Mouse (Mus musculus) testis, adult 2 months (tissue): ENCODE measurements around the gene Sorcs3. TPM values are rescaled to one million over a fixed set of nuclear protein-coding genes. Genes with fewer than 3 reads are reported as not detected.

Experiments used
- H3K27ac ChIP-seq: fragments of 200-500 bp; 2 replicates; pipeline ENCODE4 v1.5.1; 2012; ENCODE audit warnings: low read depth, low read length; ENCODE audit not compliant: control insufficient read depth, insufficient read depth
- H3K27me3 ChIP-seq: fragments of 200-500 bp; 2 replicates; pipeline ENCODE4 v1.6.1; 2012; ENCODE audit warnings: mild to moderate bottlenecking, low read length, moderate library complexity; ENCODE audit not compliant: control insufficient read depth, insufficient read depth
- H3K36me3 ChIP-seq: fragments of 200-500 bp; 2 replicates; pipeline ENCODE4 v1.6.1; 2012; ENCODE audit warnings: mild to moderate bottlenecking, low read length; ENCODE audit not compliant: control insufficient read depth, insufficient read depth
- H3K4me1 ChIP-seq: fragments of 200-500 bp; 2 replicates; pipeline ENCODE4 v1.6.1; 2012; ENCODE audit warnings: low read length; ENCODE audit not compliant: control insufficient read depth, insufficient read depth
- H3K4me3 ChIP-seq: fragments of 200-500 bp; 2 replicates; pipeline ENCODE4 v1.5.1; 2012; ENCODE audit warnings: low read depth, mild to moderate bottlenecking, low read length, moderate library complexity, mixed read lengths; ENCODE audit not compliant: control insufficient read depth
- CTCF ChIP-seq: fragments of 200-500 bp; IDR thresholded peaks from 2 replicates; pipeline ENCODE4 v1.5.1; 2012; ENCODE audit warnings: low read depth, mild to moderate bottlenecking, inconsistent platforms, low read length, moderate library complexity; ENCODE audit not compliant: control insufficient read depth, insufficient read depth, insufficient replicate concordance
- POLR2A ChIP-seq: fragments of 200-500 bp; IDR thresholded peaks from 2 replicates; pipeline ENCODE4 v1.6.1; 2012; ENCODE audit warnings: low read depth, mild to moderate bottlenecking, inconsistent platforms, low read length, moderate library complexity; ENCODE audit not compliant: control insufficient read depth
- polyA plus RNA-seq: library from polyadenylated mRNA; depleted of rRNA; stranded (reverse); fragments of >200 nt; gene quantifications from 2 replicates; pipeline ENCODE4 v1.2.3, GENCODE M21; 2012

Sorcs3 gene
- polyA plus RNA-seq, 1 experiment = 0.22 TPM

GRCm38 (mm10) chr19:48294251-48294650 lies 88.4 kb downstream of the Sorcs3 start:
- Histone ChIP-seq H3K4me1 (no peaks in the 10 kb centered on the region), H3K36me3 (no peaks in the 10 kb centered on the region), H3K4me3 (no peak overlapping the region), H3K27ac (no peak overlapping the region), H3K27me3 (no peaks in the 10 kb centered on the region)
- TF ChIP-seq POLR2A = no peak
- TF ChIP-seq CTCF = no peak

GRCm38 (mm10) chr19:48298384-48298783 lies 92.6 kb downstream of the Sorcs3 start:
- no peak for TF ChIP-seq CTCF
- TF ChIP-seq POLR2A = no peak
- Histone ChIP-seq H3K4me3 (no peak overlapping the region), H3K27me3 (no peaks in the 10 kb centered on the region), H3K4me1 (no peaks in the 10 kb centered on the region), H3K36me3 (no peaks in the 10 kb centered on the region), H3K27ac (no peak overlapping the region)

DNA sequence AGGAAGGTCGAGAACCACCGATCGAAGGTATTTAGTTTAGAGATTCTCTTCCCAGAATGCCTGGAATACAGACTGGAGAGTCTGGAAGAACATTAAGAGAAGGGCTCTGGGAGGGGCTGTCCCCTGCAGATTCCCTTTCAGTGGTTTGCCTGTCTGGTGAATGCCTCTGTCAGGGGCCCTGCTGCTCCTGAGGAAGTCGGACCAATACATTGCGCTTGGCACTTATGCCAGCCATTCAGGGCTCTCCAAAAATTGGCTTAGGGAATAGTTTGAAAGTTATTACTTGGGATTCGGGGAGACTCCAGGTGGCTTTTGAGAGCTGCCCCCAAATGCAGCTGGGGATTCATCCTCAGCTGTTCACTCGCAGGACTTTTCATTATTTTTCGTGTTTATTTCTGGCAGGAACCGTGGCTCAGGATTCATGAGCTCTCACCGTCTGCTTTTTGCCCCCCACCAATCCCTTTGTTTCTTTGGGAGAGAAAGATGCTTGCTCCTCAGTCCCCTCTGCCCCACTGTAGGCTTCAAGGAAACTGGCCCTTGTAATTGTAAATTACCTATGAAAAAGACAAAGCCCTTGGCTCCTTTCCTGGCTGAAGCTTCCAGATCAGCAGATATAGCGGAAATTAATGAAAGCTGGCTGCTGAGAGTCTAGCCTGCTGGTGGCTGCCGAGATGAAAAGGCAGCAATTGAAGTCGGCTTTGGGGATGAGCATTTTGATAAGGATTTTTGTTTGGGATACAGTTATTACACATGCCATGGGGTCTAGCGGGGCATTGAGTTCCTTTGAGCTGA lies 94.8 kb downstream of the Sorcs3 start:
- no peak overlapping the region for H3K4me3 ChIP-seq
- no peaks in the 10 kb centered on the region for H3K4me1 ChIP-seq
- H3K27me3 ChIP-seq = no peaks in the 10 kb centered on the region
- no peak overlapping the region for H3K27ac ChIP-seq
- no peaks in the 10 kb centered on the region for H3K36me3 ChIP-seq
- TF ChIP-seq POLR2A (no peak), CTCF (no peak)

DNA sequence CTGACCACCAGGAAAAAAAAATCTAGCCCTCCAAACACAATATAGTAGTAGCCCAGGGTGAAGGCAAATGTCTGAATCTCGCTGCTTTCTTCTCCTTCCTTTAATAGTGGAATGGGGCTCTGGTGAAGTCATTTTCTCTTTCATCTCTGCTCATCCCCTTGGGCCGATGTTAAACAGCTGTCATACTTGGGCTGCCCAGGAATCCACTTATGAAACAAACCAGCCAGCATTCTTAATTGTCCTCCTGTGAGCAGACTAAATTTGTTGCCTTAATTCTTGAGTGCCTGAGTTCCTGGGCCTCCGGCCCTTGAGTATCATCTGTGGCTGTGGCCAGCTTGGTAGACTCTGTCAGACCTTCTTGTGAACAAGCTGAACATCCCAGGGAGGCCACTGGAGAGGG lies 95.5 kb downstream of the Sorcs3 start:
- Histone ChIP-seq H3K27ac (no peak overlapping the region), H3K27me3 (no peaks in the 10 kb centered on the region), H3K4me3 (no peak overlapping the region), H3K36me3 (no peaks in the 10 kb centered on the region), H3K4me1 (no peaks in the 10 kb centered on the region)
- no peak for TF ChIP-seq POLR2A

DNA sequence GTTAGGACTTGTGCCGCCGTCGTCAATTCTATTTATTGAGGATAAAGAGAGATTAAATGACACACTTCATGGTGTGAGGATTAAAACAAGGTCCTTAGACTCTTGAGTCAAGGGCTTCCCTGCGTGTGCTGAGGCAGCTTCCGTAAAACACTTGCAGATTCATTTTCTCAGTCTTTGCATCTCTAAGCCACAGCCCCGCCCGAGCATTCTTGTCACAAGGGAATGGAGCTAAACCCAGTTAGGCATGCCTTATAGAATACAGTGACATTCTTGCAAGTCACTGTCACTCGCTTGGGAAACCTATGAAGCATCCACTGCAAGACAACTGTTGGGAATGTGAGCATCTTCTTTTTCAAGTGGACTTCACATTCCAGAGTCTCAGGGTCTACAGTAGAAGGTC lies 102.5 kb downstream of the Sorcs3 start:
- Histone ChIP-seq H3K4me3 (no peak overlapping the region), H3K36me3 (no peaks in the 10 kb centered on the region), H3K4me1 (no peaks in the 10 kb centered on the region), H3K27me3 (no peaks in the 10 kb centered on the region), H3K27ac (no peak overlapping the region)
- TF ChIP-seq CTCF (no peak), POLR2A (no peak)

GRCm38 (mm10) chr19:48309531-48310337 lies 103.9 kb downstream of the Sorcs3 start:
- TF ChIP-seq CTCF (no peak), POLR2A (no peak)
- Histone ChIP-seq H3K4me1 (no peaks in the 10 kb centered on the region), H3K27me3 (no peaks in the 10 kb centered on the region), H3K36me3 (no peaks in the 10 kb centered on the region), H3K4me3 (no peak overlapping the region), H3K27ac (no peak overlapping the region)

DNA sequence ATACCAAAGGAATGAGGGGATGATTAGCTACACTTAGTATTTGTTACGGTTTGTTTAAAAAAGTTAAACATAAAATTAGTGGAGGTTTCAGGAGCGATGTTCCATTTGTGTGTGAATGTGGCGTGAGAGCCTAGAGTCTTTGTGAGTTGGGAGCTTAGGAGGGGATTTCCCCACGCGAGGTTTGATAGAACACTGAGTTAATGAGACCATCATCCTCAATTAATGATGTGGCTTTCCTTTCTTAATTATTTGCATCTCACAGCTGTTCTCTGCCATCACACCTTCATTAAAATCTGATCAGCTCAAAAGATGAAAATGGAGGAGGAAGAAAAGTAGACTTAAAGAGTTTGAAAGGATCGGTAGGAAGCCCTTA lies 104.5 kb downstream of the Sorcs3 start:
- Histone ChIP-seq H3K4me1 (no peaks in the 10 kb centered on the region), H3K27ac (no peak overlapping the region)
- TF ChIP-seq POLR2A (no peak), CTCF (no peak)

More for the DNA sequence above, 104.5 kb downstream of the Sorcs3 start:
- H3K27me3 ChIP-seq = no peaks in the 10 kb centered on the region
- no peaks in the 10 kb centered on the region for H3K36me3 ChIP-seq
- H3K4me3 ChIP-seq = no peak overlapping the region
